Mouse (Mus musculus) megakaryocyte, embryonic 14.5 days (primary cell): ENCODE results near the gene Krtap2-4.

Experiments
- FLI1 ChIP-seq: IDR thresholded peaks from 2 replicates; pipeline ENCODE4 v1.6.1; 2012; ENCODE audit warnings: low read length, inconsistent platforms, mixed read lengths
- GATA1 ChIP-seq: IDR thresholded peaks from 3 replicates; pipeline ENCODE4 v1.6.1; 2012; ENCODE audit warnings: mixed read lengths, low read length, inconsistent platforms, borderline replicate concordance

DNA sequence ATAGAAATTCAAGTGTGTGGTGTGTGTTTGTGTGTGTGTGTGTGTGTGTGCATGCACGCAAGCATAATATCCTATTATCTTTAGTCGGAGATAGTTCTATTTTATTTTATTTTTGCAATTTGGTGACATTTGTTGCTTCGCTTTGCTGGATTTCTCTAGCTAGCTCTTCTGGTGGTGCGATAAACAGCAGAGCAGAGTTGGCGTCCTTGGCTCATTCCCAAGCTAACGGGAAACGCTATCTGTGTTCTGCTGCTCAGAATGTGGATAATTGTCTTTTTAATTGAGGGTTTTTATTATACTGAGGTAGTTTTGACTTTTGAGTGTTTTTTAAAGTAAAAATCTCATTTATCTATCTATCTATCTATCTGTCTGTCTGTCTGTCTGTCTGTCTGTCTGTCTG, 29.6 kb downstream of the Krtap2-4 start:
- TF ChIP-seq GATA1 (no peak), FLI1 (no peak)
